Mouse (Mus musculus) brain, embryonic 14.5 days (tissue): ENCODE data around the gene Rps6ka6.

ENCODE experiments used
- CTCF ChIP-seq: fragments of 200-500 bp; IDR thresholded peaks from 2 replicates; pipeline ENCODE4 v1.5.1; 2012; ENCODE audit warnings: inconsistent platforms, mild to moderate bottlenecking, moderate library complexity, borderline replicate concordance; ENCODE audit not compliant: insufficient read depth, insufficient read length; ENCODE audit errors: extremely low read depth
- POLR2A ChIP-seq: fragments of 200-500 bp; IDR thresholded peaks from 2 replicates; pipeline ENCODE4 v1.6.1; 2012; ENCODE audit warnings: mild to moderate bottlenecking, inconsistent platforms, borderline replicate concordance; ENCODE audit not compliant: poor library complexity, insufficient read depth, insufficient read length, severe bottlenecking; ENCODE audit errors: extremely low read depth

DNA sequence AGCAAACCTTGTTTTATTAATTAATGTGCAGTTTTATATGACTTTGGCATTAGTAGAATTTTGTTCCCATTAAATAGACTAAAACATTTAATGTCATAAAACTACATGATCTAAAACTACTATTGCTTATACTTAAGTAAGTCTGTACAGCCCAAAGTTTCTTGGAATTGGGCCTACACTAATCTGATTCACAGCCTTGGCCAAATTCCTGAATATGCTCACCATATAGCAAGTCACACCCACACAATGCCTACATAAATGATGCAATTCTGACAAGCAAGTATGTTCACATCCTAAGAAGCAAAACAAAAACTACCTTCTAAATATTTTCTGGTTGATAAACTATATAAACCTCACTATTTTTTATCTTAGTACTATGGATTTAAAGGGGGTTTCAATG is 101.2 kb downstream of the Rps6ka6 start:
- no peak for TF ChIP-seq POLR2A
- TF ChIP-seq CTCF: no peak
